Mouse (Mus musculus): Measurements from ENCODE around the gene Aox1. TPM values are rescaled to one million over a fixed set of nuclear protein-coding genes. Genes with fewer than 3 reads are reported as not detected.

Gene Aox1
- polyA plus RNA-seq, 1 experiment from 2014 or later, result 0.34 TPM

- WGBS (ENCODE audit: insufficient replicate concordance), result 90% methylated on average over 11 of the region's 11 CpGs
- Histone ChIP-seq H3K9me3 (replicated peaks; ENCODE audit: control insufficient read depth, low read length) (no peaks in the 10 kb centered on the region), H3K27me3 (ENCODE audit: control insufficient read depth, insufficient read depth, low read length) (no peaks in the 10 kb centered on the region), H3K4me2 (no peak overlapping the region), H3K36me3 (ENCODE audit: control insufficient read depth, insufficient read depth, low read length) (no peaks in the 10 kb centered on the region), H3K27ac (ENCODE audit: low read depth, low read length) (no peak overlapping the region), H3K9ac (ENCODE audit: low read depth, low read length) (no peak overlapping the region; the same call in 1 of the 2 replicates), H3K4me1 (ENCODE audit: control insufficient read depth, insufficient read depth, low read length) (0 out of 2 replicates have a peak, but pooled peaks cover 3% of the 10 kb centered on the region), H3K4me3 (ENCODE audit: low read depth, low read length) (no peak overlapping the region)
- no peak for ATAC-seq (replicated peaks; ENCODE audit: insufficient number of reproducible peaks, low FRiP score, low TSS enrichment)
These were observed 25.9 kb downstream of the Aox1 start for GRCm38 (mm10) chr1:58055598-58055997.

- WGBS (ENCODE audit: insufficient replicate concordance), result 73% methylated on average over 13 of the region's 13 CpGs
- Histone ChIP-seq H3K4me3 (ENCODE audit: low read depth, low read length) (no peak overlapping the region), H3K4me2 (no peak overlapping the region), H3K36me3 (ENCODE audit: control insufficient read depth, insufficient read depth, low read length) (no peaks in the 10 kb centered on the region), H3K27me3 (ENCODE audit: control insufficient read depth, insufficient read depth, low read length) (no peaks in the 10 kb centered on the region), H3K27ac (ENCODE audit: low read depth, low read length) (no peak overlapping the region), H3K9me3 (replicated peaks; ENCODE audit: control insufficient read depth, low read length) (no peaks in the 10 kb centered on the region), H3K9ac (ENCODE audit: low read depth, low read length) (no peak overlapping the region), H3K4me1 (ENCODE audit: control insufficient read depth, insufficient read depth, low read length) (0 out of 2 replicates have a peak, but pooled peaks cover 3% of the 10 kb centered on the region)
- ATAC-seq (replicated peaks; ENCODE audit: insufficient number of reproducible peaks, low FRiP score, low TSS enrichment), result no peak
These were observed 26.5 kb downstream of the Aox1 start for GRCm38 (mm10) chr1:58056074-58056807.

- ATAC-seq (replicated peaks; ENCODE audit: insufficient number of reproducible peaks, low FRiP score, low TSS enrichment), result no peak
- no peak overlapping the region for H3K4me2 ChIP-seq
- H3K4me1 ChIP-seq (ENCODE audit: control insufficient read depth, insufficient read depth, low read length), result 0 out of 2 replicates have a peak, but pooled peaks cover 3% of the 10 kb centered on the region
These were observed 27.2 kb downstream of the Aox1 start for GRCm38 (mm10) chr1:58056939-58057338.

GRCm38 (mm10) chr1:58058846-58059245 is 29.1 kb downstream of the Aox1 start:
- Histone ChIP-seq H3K4me3 (ENCODE audit: low read depth, low read length) (no peak overlapping the region), H3K4me2 (no peak overlapping the region), H3K27ac (ENCODE audit: low read depth, low read length) (no peak overlapping the region), H3K9ac (ENCODE audit: low read depth, low read length) (no peak overlapping the region), H3K9me3 (replicated peaks; ENCODE audit: control insufficient read depth, low read length) (no peaks in the 10 kb centered on the region), H3K27me3 (ENCODE audit: control insufficient read depth, insufficient read depth, low read length) (no peaks in the 10 kb centered on the region), H3K36me3 (ENCODE audit: control insufficient read depth, insufficient read depth, low read length) (no peaks in the 10 kb centered on the region), H3K4me1 (ENCODE audit: control insufficient read depth, insufficient read depth, low read length) (0 out of 2 replicates have a peak, but pooled peaks cover 3% of the 10 kb centered on the region)
- no peak for ATAC-seq (replicated peaks; ENCODE audit: insufficient number of reproducible peaks, low FRiP score, low TSS enrichment)
- 89% methylated on average over 4 of the region's 4 CpGs for WGBS (ENCODE audit: insufficient replicate concordance)

More at GRCm38 (mm10) chr1:58056939-58057338, 27.2 kb downstream of the Aox1 start:
- H3K4me3 ChIP-seq (ENCODE audit: low read depth, low read length), result no peak overlapping the region
- H3K27ac ChIP-seq (ENCODE audit: low read depth, low read length), result no peak overlapping the region
- no peaks in the 10 kb centered on the region for H3K27me3 ChIP-seq (ENCODE audit: control insufficient read depth, insufficient read depth, low read length)
- WGBS (ENCODE audit: insufficient replicate concordance), result 66% methylated on average over 11 of the region's 11 CpGs
- H3K9ac ChIP-seq (ENCODE audit: low read depth, low read length), result no peak overlapping the region
- H3K9me3 ChIP-seq (replicated peaks; ENCODE audit: control insufficient read depth, low read length), result no peaks in the 10 kb centered on the region
- no peaks in the 10 kb centered on the region for H3K36me3 ChIP-seq (ENCODE audit: control insufficient read depth, insufficient read depth, low read length)

GRCm38 (mm10) chr1:58062131-58062530 is 32.4 kb downstream of the Aox1 start:
- H3K4me1 ChIP-seq (ENCODE audit: control insufficient read depth, insufficient read depth, low read length), result 0 out of 2 replicates have a peak, but pooled peaks cover under 1% of the 10 kb centered on the region
- no peak overlapping the region for H3K4me2 ChIP-seq
- no peak for ATAC-seq (replicated peaks; ENCODE audit: insufficient number of reproducible peaks, low FRiP score, low TSS enrichment)
- H3K4me3 ChIP-seq (ENCODE audit: low read depth, low read length), result no peak overlapping the region
- WGBS (ENCODE audit: insufficient replicate concordance), result 92% methylated on average over 7 of the region's 7 CpGs
- H3K27ac ChIP-seq (ENCODE audit: low read depth, low read length), result no peak overlapping the region
- H3K36me3 ChIP-seq (ENCODE audit: control insufficient read depth, insufficient read depth, low read length), result no peaks in the 10 kb centered on the region
- H3K9me3 ChIP-seq (replicated peaks; ENCODE audit: control insufficient read depth, low read length), result no peaks in the 10 kb centered on the region
- H3K27me3 ChIP-seq (ENCODE audit: control insufficient read depth, insufficient read depth, low read length), result no peaks in the 10 kb centered on the region
- no peak overlapping the region for H3K9ac ChIP-seq (ENCODE audit: low read depth, low read length)

GRCm38 (mm10) chr1:58065151-58065550 is 35.4 kb downstream of the Aox1 start:
- no peak overlapping the region for H3K9ac ChIP-seq (ENCODE audit: low read depth, low read length)
- H3K9me3 ChIP-seq (replicated peaks; ENCODE audit: control insufficient read depth, low read length), result no peaks in the 10 kb centered on the region
- no peak for ATAC-seq (replicated peaks; ENCODE audit: insufficient number of reproducible peaks, low FRiP score, low TSS enrichment)
- H3K4me3 ChIP-seq (ENCODE audit: low read depth, low read length), result no peak overlapping the region
- no peaks in the 10 kb centered on the region for H3K36me3 ChIP-seq (ENCODE audit: control insufficient read depth, insufficient read depth, low read length)
- H3K4me2 ChIP-seq, result no peak overlapping the region
- H3K27me3 ChIP-seq (ENCODE audit: control insufficient read depth, insufficient read depth, low read length), result no peaks in the 10 kb centered on the region
- H3K4me1 ChIP-seq (ENCODE audit: control insufficient read depth, insufficient read depth, low read length), result no peaks in the 10 kb centered on the region
- 89% methylated on average over 5 of the region's 5 CpGs for WGBS (ENCODE audit: insufficient replicate concordance)
- H3K27ac ChIP-seq (ENCODE audit: low read depth, low read length), result no peak overlapping the region

- no peak overlapping the region for H3K4me3 ChIP-seq (ENCODE audit: low read depth, low read length)
- H3K9ac ChIP-seq (ENCODE audit: low read depth, low read length), result no peak overlapping the region
- no peak overlapping the region for H3K4me2 ChIP-seq
- H3K4me1 ChIP-seq (ENCODE audit: control insufficient read depth, insufficient read depth, low read length), result no peaks in the 10 kb centered on the region
- WGBS (ENCODE audit: insufficient replicate concordance), result 77% methylated on average over 3 of the region's 3 CpGs
- no peaks in the 10 kb centered on the region for H3K27me3 ChIP-seq (ENCODE audit: control insufficient read depth, insufficient read depth, low read length)
- no peaks in the 10 kb centered on the region for H3K36me3 ChIP-seq (ENCODE audit: control insufficient read depth, insufficient read depth, low read length)
- H3K9me3 ChIP-seq (replicated peaks; ENCODE audit: control insufficient read depth, low read length), result no peaks in the 10 kb centered on the region
- no peak for ATAC-seq (replicated peaks; ENCODE audit: insufficient number of reproducible peaks, low FRiP score, low TSS enrichment)
- H3K27ac ChIP-seq (ENCODE audit: low read depth, low read length), result no peak overlapping the region
These were observed 35.9 kb downstream of the Aox1 start for GRCm38 (mm10) chr1:58065606-58066005.

GRCm38 (mm10) chr1:58069181-58069580 is 39.5 kb downstream of the Aox1 start:
- H3K27ac ChIP-seq (ENCODE audit: low read depth, low read length), result no peak overlapping the region
- H3K36me3 ChIP-seq (ENCODE audit: control insufficient read depth, insufficient read depth, low read length), result no peaks in the 10 kb centered on the region
- no peak overlapping the region for H3K9ac ChIP-seq (ENCODE audit: low read depth, low read length)
- no peak overlapping the region for H3K4me2 ChIP-seq
- no peaks in the 10 kb centered on the region for H3K9me3 ChIP-seq (replicated peaks; ENCODE audit: control insufficient read depth, low read length)
- H3K4me1 ChIP-seq (ENCODE audit: control insufficient read depth, insufficient read depth, low read length), result no peaks in the 10 kb centered on the region
- no peaks in the 10 kb centered on the region for H3K27me3 ChIP-seq (ENCODE audit: control insufficient read depth, insufficient read depth, low read length)
- H3K4me3 ChIP-seq (ENCODE audit: low read depth, low read length), result no peak overlapping the region
- 83% methylated on average over 6 of the region's 6 CpGs for WGBS (ENCODE audit: insufficient replicate concordance)
- no peak for ATAC-seq (replicated peaks; ENCODE audit: insufficient number of reproducible peaks, low FRiP score, low TSS enrichment)

- H3K9me3 ChIP-seq (replicated peaks; ENCODE audit: control insufficient read depth, low read length), result no peaks in the 10 kb centered on the region
- ATAC-seq (replicated peaks; ENCODE audit: insufficient number of reproducible peaks, low FRiP score, low TSS enrichment), result no peak
- H3K4me3 ChIP-seq (ENCODE audit: low read depth, low read length), result no peak overlapping the region
- no peaks in the 10 kb centered on the region for H3K36me3 ChIP-seq (ENCODE audit: control insufficient read depth, insufficient read depth, low read length)
- no peak overlapping the region for H3K9ac ChIP-seq (ENCODE audit: low read depth, low read length)
- H3K27me3 ChIP-seq (ENCODE audit: control insufficient read depth, insufficient read depth, low read length), result no peaks in the 10 kb centered on the region
- H3K4me2 ChIP-seq, result no peak overlapping the region
- no peak overlapping the region for H3K27ac ChIP-seq (ENCODE audit: low read depth, low read length)
- no peaks in the 10 kb centered on the region for H3K4me1 ChIP-seq (ENCODE audit: control insufficient read depth, insufficient read depth, low read length)
- 85% methylated on average over 11 of the region's 11 CpGs for WGBS (ENCODE audit: insufficient replicate concordance)
These were observed 40.4 kb downstream of the Aox1 start for GRCm38 (mm10) chr1:58070091-58070490.

Measured in heart, embryonic 11.5 days (tissue).